Mouse (Mus musculus): ENCODE data around the gene Gm17617. TPM values are rescaled to one million over a fixed set of nuclear protein-coding genes. Genes with fewer than 3 reads are reported as not detected.

The Gm17617 gene
- not detected in 2 replicates for polyA plus RNA-seq (2016; fragmentation: Nextera tagmentation; extraction: Ambion mirVana)

GRCm38 (mm10) chr13:55133448-55133847 is at the start of gene Gm17617:
Gene Gm17617 (minus strand): TSS chr13:55133548.
- H3K4me1 ChIP-seq: peaks cover 5% of the 10 kb centered on the region; the same call in 1 of the 2 replicates
- no peak for DNase-seq (ENCODE audit: extremely low spot score, low spot score)
- H3K9me3 ChIP-seq: no peaks in the 10 kb centered on the region
- 97% methylated on average over 2 of the region's 2 CpGs for WGBS
- no peak within 1 kb of the TSS for H3K27ac ChIP-seq
- H3K4me3 ChIP-seq: no peak within 1 kb of the TSS
- no peaks in the 10 kb centered on the region for H3K27me3 ChIP-seq (ENCODE audit: poor library complexity, severe bottlenecking)
- H3K36me3 ChIP-seq (replicated peaks): peaks cover 53% of the 10 kb centered on the region

GRCm38 (mm10) chr13:55182173-55182894 is 49.0 kb upstream of the Gm17617 start:
- peak; percentile 79 for DNase-seq (ENCODE audit: extremely low spot score, low spot score)
- Histone ChIP-seq H3K4me3 (peak overlapping the region; percentile 49), H3K27ac (peak overlapping the region; percentile 84), H3K27me3 (ENCODE audit: poor library complexity, severe bottlenecking) (0 out of 2 replicates have a peak, but pooled peaks cover 3% of the 10 kb centered on the region), H3K9me3 (no peaks in the 10 kb centered on the region), H3K4me1 (peaks cover 12% of the 10 kb centered on the region), H3K36me3 (replicated peaks) (no peaks in the 10 kb centered on the region)
- 4% methylated on average over 23 of the region's 23 CpGs for WGBS

GRCm38 (mm10) chr13:55181786-55182172 is 48.4 kb upstream of the Gm17617 start:
- Histone ChIP-seq H3K36me3 (replicated peaks) (no peaks in the 10 kb centered on the region), H3K9me3 (no peaks in the 10 kb centered on the region), H3K27ac (no peak overlapping the region), H3K4me3 (peak overlapping the region; percentile 49; the same call in 1 of the 2 replicates), H3K4me1 (peaks cover 12% of the 10 kb centered on the region), H3K27me3 (ENCODE audit: poor library complexity, severe bottlenecking) (0 out of 2 replicates have a peak, but pooled peaks cover 3% of the 10 kb centered on the region)
- DNase-seq (ENCODE audit: extremely low spot score, low spot score): no peak
- WGBS: 69% methylated on average over 2 of the region's 2 CpGs

- no peak overlapping the region for H3K27ac ChIP-seq
- H3K9me3 ChIP-seq: no peaks in the 10 kb centered on the region
- DNase-seq (ENCODE audit: extremely low spot score, low spot score): no peak
- H3K4me1 ChIP-seq: peaks cover 12% of the 10 kb centered on the region
- WGBS: 90% methylated on average over 3 of the region's 3 CpGs
- no peaks in the 10 kb centered on the region for H3K36me3 ChIP-seq (replicated peaks)
- no peak overlapping the region for H3K4me3 ChIP-seq
- 0 out of 2 replicates have a peak, but pooled peaks cover 3% of the 10 kb centered on the region for H3K27me3 ChIP-seq (ENCODE audit: poor library complexity, severe bottlenecking)
These were observed 46.2 kb upstream of the Gm17617 start for GRCm38 (mm10) chr13:55179591-55179990.

- peak; percentile 73 for DNase-seq (ENCODE audit: extremely low spot score, low spot score)
- Histone ChIP-seq H3K9me3 (no peaks in the 10 kb centered on the region), H3K4me3 (no peak overlapping the region), H3K27ac (no peak overlapping the region), H3K36me3 (replicated peaks) (no peaks in the 10 kb centered on the region), H3K4me1 (peaks cover 14% of the 10 kb centered on the region), H3K27me3 (ENCODE audit: poor library complexity, severe bottlenecking) (0 out of 2 replicates have a peak, but pooled peaks cover 2% of the 10 kb centered on the region)
- 37% methylated on average over 2 of the region's 2 CpGs for WGBS
These were observed 45.2 kb upstream of the Gm17617 start for GRCm38 (mm10) chr13:55178556-55178955.

GRCm38 (mm10) chr13:55177903-55178496 is 44.7 kb upstream of the Gm17617 start:
- WGBS: 60% methylated on average over 4 of the region's 4 CpGs
- Histone ChIP-seq H3K4me1 (peaks cover 14% of the 10 kb centered on the region), H3K9me3 (no peaks in the 10 kb centered on the region), H3K4me3 (no peak overlapping the region), H3K27ac (peak overlapping the region; percentile 35; the same call in 1 of the 2 replicates), H3K36me3 (replicated peaks) (no peaks in the 10 kb centered on the region), H3K27me3 (ENCODE audit: poor library complexity, severe bottlenecking) (no peaks in the 10 kb centered on the region)
- DNase-seq (ENCODE audit: extremely low spot score, low spot score): no peak

- Histone ChIP-seq H3K4me1 (peaks cover 23% of the 10 kb centered on the region), H3K36me3 (replicated peaks) (no peaks in the 10 kb centered on the region), H3K9me3 (no peaks in the 10 kb centered on the region), H3K27ac (no peak overlapping the region), H3K4me3 (no peak overlapping the region), H3K27me3 (ENCODE audit: poor library complexity, severe bottlenecking) (peaks cover 16% of the 10 kb centered on the region)
- 90% methylated on average over 6 of the region's 6 CpGs for WGBS
- no peak for DNase-seq (ENCODE audit: extremely low spot score, low spot score)
These were observed 42.9 kb upstream of the Gm17617 start for GRCm38 (mm10) chr13:55176265-55176664.

GRCm38 (mm10) chr13:55174347-55174746 is 41.0 kb upstream of the Gm17617 start:
- Histone ChIP-seq H3K27me3 (ENCODE audit: poor library complexity, severe bottlenecking) (peaks cover 16% of the 10 kb centered on the region), H3K4me3 (no peak overlapping the region), H3K9me3 (peaks cover 4% of the 10 kb centered on the region; the same call in 1 of the 2 replicates), H3K4me1 (peaks cover 25% of the 10 kb centered on the region), H3K27ac (no peak overlapping the region), H3K36me3 (replicated peaks) (no peaks in the 10 kb centered on the region)
- WGBS: 65% methylated on average over 11 of the region's 11 CpGs
- DNase-seq (ENCODE audit: extremely low spot score, low spot score): no peak

- WGBS: 44% methylated on average over 7 of the region's 7 CpGs
- H3K4me3 ChIP-seq: 0 out of 2 replicates have a peak overlapping the region, but pooled peaks have one; percentile 35
- peak overlapping the region; percentile 56; the same call in 1 of the 2 replicates for H3K27ac ChIP-seq
- DNase-seq (ENCODE audit: extremely low spot score, low spot score): no peak
- H3K4me1 ChIP-seq: peaks cover 27% of the 10 kb centered on the region
- peaks cover 16% of the 10 kb centered on the region for H3K27me3 ChIP-seq (ENCODE audit: poor library complexity, severe bottlenecking)
- H3K36me3 ChIP-seq (replicated peaks): no peaks in the 10 kb centered on the region
- H3K9me3 ChIP-seq: peaks cover 4% of the 10 kb centered on the region; the same call in 1 of the 2 replicates
These were observed 39.0 kb upstream of the Gm17617 start for GRCm38 (mm10) chr13:55172336-55172770.

GRCm38 (mm10) chr13:55171517-55172335 is 38.4 kb upstream of the Gm17617 start:
- Histone ChIP-seq H3K9me3 (peaks cover 4% of the 10 kb centered on the region; the same call in 1 of the 2 replicates), H3K4me3 (peak overlapping the region; percentile 35), H3K27me3 (ENCODE audit: poor library complexity, severe bottlenecking) (peaks cover 16% of the 10 kb centered on the region), H3K4me1 (peaks cover 27% of the 10 kb centered on the region), H3K27ac (peak overlapping the region; percentile 56), H3K36me3 (replicated peaks) (no peaks in the 10 kb centered on the region)
- DNase-seq (ENCODE audit: extremely low spot score, low spot score): no peak
- 20% methylated on average over 26 of the region's 26 CpGs for WGBS

GRCm38 (mm10) chr13:55168958-55169369 is 35.6 kb upstream of the Gm17617 start:
- 80% methylated on average over 13 of the region's 13 CpGs for WGBS
- Histone ChIP-seq H3K4me1 (peaks cover 26% of the 10 kb centered on the region), H3K4me3 (no peak overlapping the region), H3K36me3 (replicated peaks) (no peaks in the 10 kb centered on the region), H3K9me3 (peaks cover 4% of the 10 kb centered on the region; the same call in 1 of the 2 replicates), H3K27me3 (ENCODE audit: poor library complexity, severe bottlenecking) (peaks cover 16% of the 10 kb centered on the region), H3K27ac (no peak overlapping the region)
- DNase-seq (ENCODE audit: extremely low spot score, low spot score): no peak

GRCm38 (mm10) chr13:55168255-55168654 is 34.9 kb upstream of the Gm17617 start:
- Histone ChIP-seq H3K36me3 (replicated peaks) (no peaks in the 10 kb centered on the region), H3K4me3 (no peak overlapping the region), H3K4me1 (peaks cover 24% of the 10 kb centered on the region), H3K27me3 (ENCODE audit: poor library complexity, severe bottlenecking) (peaks cover 16% of the 10 kb centered on the region), H3K27ac (no peak overlapping the region), H3K9me3 (peaks cover 4% of the 10 kb centered on the region; the same call in 1 of the 2 replicates)
- no peak for DNase-seq (ENCODE audit: extremely low spot score, low spot score)
- WGBS: 94% methylated on average over 5 of the region's 5 CpGs
